Mouse (Mus musculus): ENCODE measurements around the gene Ppfibp2. TPM values are rescaled to one million over a fixed set of nuclear protein-coding genes. Genes with fewer than 3 reads are reported as not detected.

Ppfibp2 gene
- polyA plus RNA-seq, 1 experiment = 1.6 TPM

DNA sequence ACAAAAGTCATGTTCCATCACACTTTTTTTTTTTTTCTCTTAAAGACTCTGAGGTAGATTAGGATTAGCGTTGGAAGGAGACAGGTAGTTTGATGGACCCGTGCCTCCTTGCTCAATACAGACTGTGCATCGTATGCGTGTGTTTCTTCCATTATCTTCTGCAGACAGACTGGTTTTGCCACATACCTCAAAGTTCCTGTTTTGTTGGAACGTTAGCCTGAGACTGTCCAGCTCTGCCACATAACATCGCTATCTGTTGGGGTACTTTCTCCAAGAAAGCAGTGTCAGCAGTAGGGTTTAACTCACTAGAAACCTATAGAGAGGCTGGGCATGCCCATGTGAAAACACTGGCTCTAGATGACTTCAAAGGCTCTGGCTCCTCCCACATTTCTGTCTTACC is 61.4 kb downstream of the Ppfibp2 start:
- H3K9me3 ChIP-seq = no peaks in the 10 kb centered on the region
- TF ChIP-seq FLI1 (IDR thresholded peaks at IDR 0.05; ENCODE audit: low read length) = no peak
- no peak for TF ChIP-seq GATA1 (IDR thresholded peaks at IDR 0.05; ENCODE audit: borderline replicate concordance, low read length)
- H3K27me3 ChIP-seq (replicated peaks) = peaks cover 8% of the 10 kb centered on the region
- H3K4me1 ChIP-seq = peaks cover 4% of the 10 kb centered on the region; the same call in 1 of the 2 replicates
- H3K4me3 ChIP-seq (replicated peaks) = no peak overlapping the region
- no peaks in the 10 kb centered on the region for H3K36me3 ChIP-seq (replicated peaks; ENCODE audit: low read length)

GRCm38 (mm10) chr7:107659186-107659918 is 64.3 kb downstream of the Ppfibp2 start:
- TF ChIP-seq GATA1 (IDR thresholded peaks at IDR 0.05; ENCODE audit: borderline replicate concordance, low read length) = no peak
- TF ChIP-seq FLI1 (IDR thresholded peaks at IDR 0.05; ENCODE audit: low read length) = no peak
- no peaks in the 10 kb centered on the region for H3K36me3 ChIP-seq (replicated peaks; ENCODE audit: low read length)
- peaks cover 8% of the 10 kb centered on the region for H3K27me3 ChIP-seq (replicated peaks)
- H3K4me3 ChIP-seq (replicated peaks) = no peak overlapping the region
- H3K9me3 ChIP-seq = no peaks in the 10 kb centered on the region
- peaks cover 13% of the 10 kb centered on the region for H3K4me1 ChIP-seq

GRCm38 (mm10) chr7:107661189-107661842 is 66.3 kb downstream of the Ppfibp2 start:
- Histone ChIP-seq H3K4me3 (replicated peaks) (no peak overlapping the region), H3K36me3 (replicated peaks; ENCODE audit: low read length) (no peaks in the 10 kb centered on the region), H3K27me3 (replicated peaks) (peaks cover 12% of the 10 kb centered on the region), H3K9me3 (no peaks in the 10 kb centered on the region), H3K4me1 (peaks cover 33% of the 10 kb centered on the region)
- TF ChIP-seq GATA1 (IDR thresholded peaks at IDR 0.05; ENCODE audit: borderline replicate concordance, low read length) = no peak
- no peak for TF ChIP-seq FLI1 (IDR thresholded peaks at IDR 0.05; ENCODE audit: low read length)

DNA sequence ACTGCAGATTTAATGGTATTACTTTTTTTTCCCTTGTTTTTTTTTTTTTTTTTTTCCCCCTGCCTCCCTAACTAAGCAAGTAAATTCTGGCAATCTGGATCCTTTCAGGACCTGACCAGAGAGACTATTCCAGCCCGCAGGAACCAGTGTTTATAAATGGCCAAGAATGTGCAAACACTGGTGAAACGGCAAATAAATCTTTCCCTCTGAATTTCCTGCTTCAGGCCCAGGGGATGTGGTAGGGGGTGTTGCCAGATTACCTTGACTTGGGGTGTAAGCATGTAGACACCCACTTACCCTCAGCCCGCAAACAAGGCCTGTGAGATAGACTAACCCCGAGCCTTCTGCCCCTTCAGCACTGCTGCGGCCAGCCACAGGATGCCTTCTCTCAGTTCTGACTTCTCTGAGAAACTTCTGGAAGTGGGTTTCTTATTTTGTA is 66.9 kb downstream of the Ppfibp2 start:
- Histone ChIP-seq H3K4me3 (replicated peaks) (no peak overlapping the region), H3K4me1 (peaks cover 34% of the 10 kb centered on the region), H3K27me3 (replicated peaks) (peaks cover 17% of the 10 kb centered on the region), H3K36me3 (replicated peaks; ENCODE audit: low read length) (no peaks in the 10 kb centered on the region), H3K9me3 (no peaks in the 10 kb centered on the region)
- TF ChIP-seq FLI1 (IDR thresholded peaks at IDR 0.05; ENCODE audit: low read length) (no peak), GATA1 (IDR thresholded peaks at IDR 0.05; ENCODE audit: borderline replicate concordance, low read length) (no peak)

GRCm38 (mm10) chr7:107663621-107664020 is 68.6 kb downstream of the Ppfibp2 start:
- Histone ChIP-seq H3K4me1 (peaks cover 38% of the 10 kb centered on the region), H3K9me3 (no peaks in the 10 kb centered on the region), H3K27me3 (replicated peaks) (peaks cover 27% of the 10 kb centered on the region), H3K36me3 (replicated peaks; ENCODE audit: low read length) (no peaks in the 10 kb centered on the region), H3K4me3 (replicated peaks) (no peak overlapping the region)
- TF ChIP-seq FLI1 (IDR thresholded peaks at IDR 0.05; ENCODE audit: low read length) = no peak
- TF ChIP-seq GATA1 (IDR thresholded peaks at IDR 0.05; ENCODE audit: borderline replicate concordance, low read length) = no peak

DNA sequence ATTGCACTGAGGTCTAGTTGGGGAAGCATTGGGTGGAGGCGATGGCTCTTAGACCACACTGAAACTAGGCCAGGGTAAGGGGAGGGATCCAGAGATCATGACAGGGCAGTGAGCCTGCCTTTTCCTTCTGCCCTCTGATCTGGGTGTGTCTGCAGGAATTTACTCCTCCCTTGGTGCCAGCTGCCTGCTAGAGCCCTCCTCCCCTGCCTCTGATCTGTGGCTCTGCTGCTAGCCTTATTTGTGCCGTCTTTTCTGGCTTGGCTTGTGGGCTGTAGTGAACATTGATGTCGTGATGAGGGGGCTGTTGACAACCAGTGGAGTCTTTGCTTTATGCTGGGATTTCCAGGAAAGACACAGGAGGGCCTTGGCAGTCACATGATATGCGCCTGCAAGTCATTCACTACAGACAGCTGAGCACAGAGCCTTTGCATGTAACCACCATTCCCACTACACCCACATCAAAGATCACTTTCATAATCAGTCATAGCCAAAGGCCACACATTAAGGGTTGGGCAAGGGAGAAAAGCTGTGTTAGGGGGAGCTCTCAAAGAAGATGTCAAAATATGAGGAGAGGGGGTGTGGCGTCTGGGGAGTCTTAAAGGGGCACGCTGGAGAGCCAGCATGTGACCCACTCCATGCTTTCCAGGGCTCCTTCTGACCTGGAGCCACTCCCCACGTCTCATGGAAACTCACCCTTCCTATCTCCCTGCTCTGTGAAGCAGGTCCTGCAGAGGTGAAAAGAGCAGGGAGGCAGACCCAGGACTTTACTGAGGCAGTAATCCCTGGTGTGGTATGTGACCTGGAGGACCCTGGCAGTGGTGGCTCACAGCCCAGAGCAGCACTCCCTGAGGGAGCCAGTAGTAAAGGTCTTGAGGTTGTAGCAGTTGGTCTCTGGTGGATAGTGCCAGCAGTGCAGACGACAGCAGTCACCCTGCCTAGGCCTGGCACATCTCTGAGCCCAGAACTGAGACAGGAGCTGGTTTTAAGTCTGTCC is 69.4 kb downstream of the Ppfibp2 start:
- TF ChIP-seq GATA1 (IDR thresholded peaks at IDR 0.05; ENCODE audit: borderline replicate concordance, low read length) = no peak
- TF ChIP-seq FLI1 (IDR thresholded peaks at IDR 0.05; ENCODE audit: low read length) = no peak
- no peaks in the 10 kb centered on the region for H3K36me3 ChIP-seq (replicated peaks; ENCODE audit: low read length)

GRCm38 (mm10) chr7:107665221-107665585 is 70.2 kb downstream of the Ppfibp2 start:
- Histone ChIP-seq H3K36me3 (replicated peaks; ENCODE audit: low read length) (no peaks in the 10 kb centered on the region), H3K9me3 (no peaks in the 10 kb centered on the region)
- no peak for TF ChIP-seq GATA1 (IDR thresholded peaks at IDR 0.05; ENCODE audit: borderline replicate concordance, low read length)
- TF ChIP-seq FLI1 (IDR thresholded peaks at IDR 0.05; ENCODE audit: low read length) = no peak

More for the DNA sequence above, 69.4 kb downstream of the Ppfibp2 start:
- Histone ChIP-seq H3K27me3 (replicated peaks) (peaks cover 29% of the 10 kb centered on the region), H3K4me1 (peaks cover 38% of the 10 kb centered on the region), H3K4me3 (replicated peaks) (peak overlapping the region; percentile 50), H3K9me3 (no peaks in the 10 kb centered on the region)

DNA sequence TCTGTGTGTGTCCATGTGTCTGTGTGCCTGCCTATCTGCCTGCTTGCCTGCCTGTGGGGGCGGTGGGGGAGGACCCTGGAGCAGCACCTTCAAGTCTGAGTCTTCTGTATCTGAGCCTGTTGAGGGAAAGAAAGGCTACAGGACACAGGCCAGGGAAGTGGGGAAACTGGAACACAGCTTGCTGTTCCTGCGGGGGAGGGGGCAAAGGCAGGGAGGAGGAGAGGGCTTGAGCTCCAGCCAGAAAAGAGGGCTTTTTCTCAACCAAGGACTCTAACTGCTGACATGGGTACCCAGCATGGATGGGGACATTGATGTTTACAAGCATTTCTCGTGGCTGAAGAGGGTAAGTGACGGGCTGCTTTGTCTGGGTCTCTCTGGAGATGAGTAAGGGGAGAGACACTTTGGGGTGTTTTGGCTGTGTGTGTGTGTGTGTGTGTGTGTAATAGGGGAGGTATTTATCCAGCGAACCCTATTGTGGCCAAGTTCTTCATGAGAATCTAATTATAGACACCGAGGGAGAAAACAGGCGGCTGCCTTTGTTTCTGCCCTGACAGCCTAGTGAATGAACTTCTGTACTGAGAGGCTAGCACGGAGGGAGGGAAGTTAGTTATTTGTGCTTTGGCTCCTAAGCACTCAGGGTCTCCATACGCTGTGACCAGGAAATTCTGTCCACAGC is 70.7 kb downstream of the Ppfibp2 start:
- Histone ChIP-seq H3K36me3 (replicated peaks; ENCODE audit: low read length) (no peaks in the 10 kb centered on the region), H3K27me3 (replicated peaks) (peaks cover 35% of the 10 kb centered on the region), H3K4me3 (replicated peaks) (peak overlapping the region; percentile 84), H3K4me1 (peaks cover 38% of the 10 kb centered on the region), H3K9me3 (no peaks in the 10 kb centered on the region)
- TF ChIP-seq GATA1 (IDR thresholded peaks at IDR 0.05; ENCODE audit: borderline replicate concordance, low read length) (no peak), FLI1 (IDR thresholded peaks at IDR 0.05; ENCODE audit: low read length) (no peak)

More at GRCm38 (mm10) chr7:107665221-107665585, 70.2 kb downstream of the Ppfibp2 start:
- Histone ChIP-seq H3K27me3 (replicated peaks) (peaks cover 30% of the 10 kb centered on the region), H3K4me3 (replicated peaks) (peak overlapping the region; percentile 84), H3K4me1 (peaks cover 38% of the 10 kb centered on the region)
